Mouse (Mus musculus): ENCODE measurements around the gene Tbc1d4. TPM values are rescaled to one million over a fixed set of nuclear protein-coding genes. Genes with fewer than 3 reads are reported as not detected.

The Tbc1d4 gene
- polyA plus RNA-seq, 1 experiment from 2014 or later, result 18.5 TPM

DNA sequence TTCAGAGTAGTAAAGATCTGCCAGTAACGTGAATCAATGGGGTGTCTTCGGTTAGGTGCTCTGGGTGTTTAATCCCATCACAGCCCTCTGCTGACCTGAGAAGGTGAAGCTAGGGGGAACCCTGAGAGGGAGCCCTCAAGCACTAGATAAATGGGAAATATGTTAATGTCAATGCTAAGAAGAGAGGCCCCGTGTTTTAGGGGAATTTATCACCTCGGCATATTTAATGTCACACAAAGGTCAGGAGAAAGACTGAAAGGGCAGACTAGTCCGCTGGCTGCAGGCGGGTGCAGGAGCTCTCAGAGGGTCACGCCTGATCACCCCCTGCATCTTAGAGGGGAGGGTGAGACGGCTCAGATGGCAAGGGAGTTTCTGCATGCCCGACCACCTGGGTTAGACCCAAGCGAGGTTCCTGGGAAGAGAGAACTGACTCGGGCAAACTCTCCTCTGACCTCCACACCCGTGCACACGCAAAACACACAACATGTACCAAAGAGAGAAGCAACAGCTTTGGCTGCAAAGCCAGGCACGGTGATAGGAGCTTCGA is 120.7 kb downstream of the Tbc1d4 start:
- Histone ChIP-seq H3K27ac (replicated peaks) (no peak overlapping the region), H3K9ac (no peak overlapping the region), H3K4me3 (no peak overlapping the region), H3K4me1 (peaks cover 13% of the 10 kb centered on the region), H3K27me3 (replicated peaks) (no peaks in the 10 kb centered on the region), H3K36me3 (peaks cover 34% of the 10 kb centered on the region), H3K9me3 (no peaks in the 10 kb centered on the region), H3K4me2 (no peak overlapping the region)
- ATAC-seq (ENCODE audit: extremely low read depth, insufficient number of reproducible peaks, low FRiP score, low TSS enrichment), result no peak
- 56% methylated on average over 15 of the region's 15 CpGs for WGBS

DNA sequence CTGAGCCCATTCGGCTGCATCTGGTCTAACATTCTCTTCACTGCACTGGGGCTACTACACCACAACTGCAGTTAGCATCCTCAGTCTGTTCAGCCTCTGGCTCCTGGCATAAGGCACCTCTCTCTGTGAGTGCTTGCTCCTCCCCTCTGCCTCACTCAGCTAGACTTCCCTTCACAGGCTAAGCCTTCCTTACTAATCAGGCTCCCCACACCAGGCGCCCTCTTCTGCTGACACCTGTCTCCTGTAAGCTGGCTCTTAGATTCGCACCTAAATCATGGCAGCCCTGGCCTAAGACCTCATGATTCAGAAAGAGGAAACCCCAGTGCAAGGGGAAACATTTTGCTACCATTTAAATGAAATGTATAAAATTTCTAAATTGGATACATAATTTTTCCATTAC is 122.4 kb downstream of the Tbc1d4 start:
- no peak overlapping the region for H3K4me3 ChIP-seq
- peaks cover 21% of the 10 kb centered on the region for H3K4me1 ChIP-seq
- no peak overlapping the region for H3K27ac ChIP-seq (replicated peaks)
- H3K9ac ChIP-seq, result no peak overlapping the region
- H3K36me3 ChIP-seq, result peaks cover 28% of the 10 kb centered on the region
- WGBS, result 53% methylated on average over 3 of the region's 3 CpGs
- H3K9me3 ChIP-seq, result no peaks in the 10 kb centered on the region
- no peaks in the 10 kb centered on the region for H3K27me3 ChIP-seq (replicated peaks)
- no peak for ATAC-seq (ENCODE audit: extremely low read depth, insufficient number of reproducible peaks, low FRiP score, low TSS enrichment)
- H3K4me2 ChIP-seq, result no peak overlapping the region

DNA sequence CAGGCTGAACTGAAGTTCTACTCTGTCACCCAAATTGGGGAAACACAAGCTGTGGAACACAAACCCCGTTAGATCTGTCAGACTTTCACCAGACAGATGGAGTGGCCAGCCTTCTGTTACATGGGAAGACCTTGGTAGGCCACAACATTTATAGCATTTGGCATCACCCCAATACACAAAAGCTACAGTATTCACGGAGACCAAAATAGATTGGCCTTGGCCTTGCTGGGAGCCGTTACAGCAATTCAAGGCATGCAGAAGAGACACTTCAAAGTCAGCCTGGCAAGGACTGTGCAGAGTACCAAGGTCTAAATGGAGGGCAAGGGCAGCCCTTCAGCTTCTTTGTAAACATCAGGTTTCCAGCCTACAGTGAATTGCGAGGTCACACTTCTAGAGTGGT is 125.8 kb downstream of the Tbc1d4 start:
- no peak overlapping the region for H3K4me3 ChIP-seq
- peak; percentile 73; the same call in 1 of the 2 replicates for ATAC-seq (ENCODE audit: extremely low read depth, insufficient number of reproducible peaks, low FRiP score, low TSS enrichment)
- peak overlapping the region; percentile 94 for H3K27ac ChIP-seq (replicated peaks)
- H3K4me1 ChIP-seq, result peaks cover 33% of the 10 kb centered on the region
- 0 out of 2 replicates have a peak overlapping the region, but pooled peaks have one; percentile 9 for H3K4me2 ChIP-seq
- H3K36me3 ChIP-seq, result peaks cover 31% of the 10 kb centered on the region
- H3K27me3 ChIP-seq (replicated peaks), result no peaks in the 10 kb centered on the region
- H3K9me3 ChIP-seq, result no peaks in the 10 kb centered on the region
- WGBS, result 33% methylated on average over 4 of the region's 4 CpGs
- H3K9ac ChIP-seq, result peak overlapping the region; percentile 59; the same call in 1 of the 2 replicates

DNA sequence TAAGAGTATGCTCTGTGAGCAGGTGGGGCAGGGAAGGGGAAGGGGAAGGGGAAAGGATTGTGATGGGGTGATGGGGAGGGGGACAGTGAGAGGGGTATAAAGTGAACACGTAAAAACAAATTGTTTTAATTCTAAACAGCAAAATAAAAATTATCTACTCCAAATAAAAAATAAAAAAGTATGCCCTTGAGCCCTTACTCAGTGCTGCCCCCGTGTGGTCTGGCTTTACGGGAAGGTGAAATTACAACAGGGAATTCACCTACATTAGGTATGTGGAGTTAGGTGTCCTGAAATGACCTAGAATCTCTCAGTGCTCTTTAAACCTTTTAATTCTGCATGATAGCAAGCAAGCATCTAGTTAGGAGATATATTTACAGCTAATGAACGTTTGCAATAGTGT is 126.7 kb downstream of the Tbc1d4 start:
- Histone ChIP-seq H3K36me3 (peaks cover 37% of the 10 kb centered on the region), H3K27ac (replicated peaks) (peak overlapping the region; percentile 94), H3K27me3 (replicated peaks) (no peaks in the 10 kb centered on the region), H3K9me3 (no peaks in the 10 kb centered on the region), H3K9ac (no peak overlapping the region), H3K4me1 (peaks cover 39% of the 10 kb centered on the region), H3K4me2 (no peak overlapping the region), H3K4me3 (no peak overlapping the region)
- no peak for ATAC-seq (ENCODE audit: extremely low read depth, insufficient number of reproducible peaks, low FRiP score, low TSS enrichment)
- 29% methylated on average over 4 of the region's 4 CpGs for WGBS

DNA sequence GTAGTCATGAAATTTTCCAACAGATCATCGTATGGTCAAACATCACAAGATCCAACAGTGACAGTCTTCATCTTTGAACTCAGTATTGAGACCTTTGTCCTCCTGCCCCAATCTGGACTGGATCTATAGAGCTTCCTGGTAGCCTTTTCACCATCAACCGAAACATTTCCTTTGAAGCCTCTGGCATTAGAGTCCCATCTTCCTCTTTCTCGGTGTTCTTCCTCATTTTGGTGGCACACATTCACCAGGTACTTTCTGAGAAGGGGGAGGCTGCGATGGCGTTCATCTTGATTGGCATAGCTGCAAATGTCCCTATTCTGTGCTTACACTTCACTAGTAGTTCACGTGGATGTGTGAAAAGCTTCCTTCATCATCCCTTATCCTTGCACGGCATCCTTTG is 127.8 kb downstream of the Tbc1d4 start:
- Histone ChIP-seq H3K4me2 (no peak overlapping the region), H3K9me3 (no peaks in the 10 kb centered on the region), H3K27ac (replicated peaks) (no peak overlapping the region), H3K4me3 (no peak overlapping the region), H3K4me1 (peaks cover 39% of the 10 kb centered on the region), H3K9ac (no peak overlapping the region), H3K27me3 (replicated peaks) (no peaks in the 10 kb centered on the region), H3K36me3 (peaks cover 45% of the 10 kb centered on the region)
- 84% methylated on average over 7 of the region's 7 CpGs for WGBS
- ATAC-seq (ENCODE audit: extremely low read depth, insufficient number of reproducible peaks, low FRiP score, low TSS enrichment), result no peak

DNA sequence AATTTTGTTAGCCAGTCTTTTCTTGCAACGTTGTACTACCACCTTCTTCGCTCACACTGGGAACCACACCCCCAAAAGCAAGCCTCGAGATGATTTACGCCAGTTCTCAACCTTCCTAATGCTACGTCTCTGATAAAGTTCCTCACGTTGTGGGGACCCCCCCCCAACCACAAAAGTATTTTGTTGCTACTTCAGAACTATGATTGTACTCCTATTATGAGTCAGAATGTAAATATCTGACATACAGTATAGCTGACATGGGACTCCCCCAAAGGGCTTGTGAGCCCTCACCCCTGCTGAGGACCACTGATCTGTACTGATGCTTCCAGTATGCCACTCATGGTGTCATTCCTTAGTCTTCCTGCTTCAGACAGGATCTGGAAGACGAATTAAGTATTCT is 128.4 kb downstream of the Tbc1d4 start:
- no peaks in the 10 kb centered on the region for H3K27me3 ChIP-seq (replicated peaks)
- 79% methylated on average over 7 of the region's 7 CpGs for WGBS
- peaks cover 39% of the 10 kb centered on the region for H3K4me1 ChIP-seq
- H3K4me2 ChIP-seq, result no peak overlapping the region
- no peak for ATAC-seq (ENCODE audit: extremely low read depth, insufficient number of reproducible peaks, low FRiP score, low TSS enrichment)
- no peak overlapping the region for H3K9ac ChIP-seq
- no peak overlapping the region for H3K4me3 ChIP-seq
- H3K9me3 ChIP-seq, result no peaks in the 10 kb centered on the region
- H3K36me3 ChIP-seq, result peaks cover 51% of the 10 kb centered on the region
- no peak overlapping the region for H3K27ac ChIP-seq (replicated peaks)

DNA sequence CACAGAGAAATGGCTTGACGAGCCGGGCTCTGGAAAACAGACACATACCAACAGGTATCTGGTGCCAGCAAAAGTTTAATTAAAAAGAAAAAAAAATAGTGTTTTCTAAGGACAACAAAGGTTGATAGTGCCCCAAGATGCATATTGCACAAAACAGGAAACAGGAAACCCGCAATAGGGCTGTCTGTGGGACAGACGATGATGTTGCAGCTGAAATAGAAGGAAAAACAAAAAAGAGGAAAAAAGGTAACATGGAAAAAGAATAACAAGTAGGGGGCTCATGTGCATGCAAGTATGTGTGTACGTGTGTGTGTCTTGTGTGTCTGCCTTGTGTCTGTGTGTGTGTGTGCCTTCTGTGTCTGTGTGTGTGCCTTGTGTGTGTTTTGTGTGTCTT is 131.2 kb downstream of the Tbc1d4 start:
- no peak for ATAC-seq (ENCODE audit: extremely low read depth, insufficient number of reproducible peaks, low FRiP score, low TSS enrichment)
- H3K4me3 ChIP-seq, result no peak overlapping the region
- H3K9ac ChIP-seq, result no peak overlapping the region
- peaks cover 74% of the 10 kb centered on the region for H3K36me3 ChIP-seq
- WGBS, result 81% methylated on average over 5 of the region's 5 CpGs
- no peaks in the 10 kb centered on the region for H3K27me3 ChIP-seq (replicated peaks)
- no peak overlapping the region for H3K27ac ChIP-seq (replicated peaks)
- H3K4me1 ChIP-seq, result peaks cover 28% of the 10 kb centered on the region
- H3K4me2 ChIP-seq, result no peak overlapping the region
- H3K9me3 ChIP-seq, result peaks cover 8% of the 10 kb centered on the region; the same call in 1 of the 2 replicates

DNA sequence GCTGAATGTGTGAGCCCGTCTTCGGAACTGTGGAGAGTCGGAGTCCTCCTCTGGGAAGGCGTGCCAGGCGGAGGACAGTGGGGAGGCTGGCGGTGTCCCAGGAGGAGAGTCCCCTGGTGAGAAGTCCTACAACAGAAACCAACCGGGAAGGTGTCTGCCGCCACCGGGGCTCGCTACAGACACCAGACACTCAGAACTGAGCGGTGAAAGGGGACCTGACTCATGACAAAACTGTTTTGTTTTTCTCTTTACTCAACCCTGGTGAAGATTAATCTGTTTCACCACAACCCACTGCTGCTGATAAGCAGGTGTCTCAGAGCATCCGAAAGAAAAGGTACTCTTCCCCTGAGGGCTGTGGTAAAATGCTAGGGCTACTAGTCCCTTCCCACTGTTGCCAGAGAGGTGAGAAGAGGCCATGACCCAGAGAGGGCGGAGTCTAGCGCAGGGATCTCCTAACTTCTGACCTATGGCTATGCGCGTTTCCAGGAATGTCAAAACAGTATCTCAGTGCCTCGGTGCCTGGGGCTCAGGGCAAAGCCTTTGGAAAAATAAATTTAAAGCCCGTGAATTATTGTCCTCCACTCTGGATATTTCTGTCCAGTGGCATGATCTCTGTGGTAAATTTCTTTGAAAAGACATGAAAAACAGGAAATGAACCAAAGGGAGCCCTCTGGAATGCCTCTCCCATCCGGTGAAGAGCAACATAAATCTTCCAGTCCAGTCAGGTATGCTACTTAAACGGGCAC is 131.7 kb downstream of the Tbc1d4 start:
- Histone ChIP-seq H3K27me3 (replicated peaks) (no peaks in the 10 kb centered on the region), H3K4me2 (no peak overlapping the region), H3K9ac (no peak overlapping the region), H3K4me1 (peaks cover 23% of the 10 kb centered on the region), H3K36me3 (peaks cover 76% of the 10 kb centered on the region), H3K27ac (replicated peaks) (0 out of 2 replicates have a peak overlapping the region, but pooled peaks have one; percentile 8), H3K9me3 (peaks cover 8% of the 10 kb centered on the region; the same call in 1 of the 2 replicates), H3K4me3 (no peak overlapping the region)
- ATAC-seq (ENCODE audit: extremely low read depth, insufficient number of reproducible peaks, low FRiP score, low TSS enrichment), result no peak
- 65% methylated on average over 20 of the region's 20 CpGs for WGBS

DNA sequence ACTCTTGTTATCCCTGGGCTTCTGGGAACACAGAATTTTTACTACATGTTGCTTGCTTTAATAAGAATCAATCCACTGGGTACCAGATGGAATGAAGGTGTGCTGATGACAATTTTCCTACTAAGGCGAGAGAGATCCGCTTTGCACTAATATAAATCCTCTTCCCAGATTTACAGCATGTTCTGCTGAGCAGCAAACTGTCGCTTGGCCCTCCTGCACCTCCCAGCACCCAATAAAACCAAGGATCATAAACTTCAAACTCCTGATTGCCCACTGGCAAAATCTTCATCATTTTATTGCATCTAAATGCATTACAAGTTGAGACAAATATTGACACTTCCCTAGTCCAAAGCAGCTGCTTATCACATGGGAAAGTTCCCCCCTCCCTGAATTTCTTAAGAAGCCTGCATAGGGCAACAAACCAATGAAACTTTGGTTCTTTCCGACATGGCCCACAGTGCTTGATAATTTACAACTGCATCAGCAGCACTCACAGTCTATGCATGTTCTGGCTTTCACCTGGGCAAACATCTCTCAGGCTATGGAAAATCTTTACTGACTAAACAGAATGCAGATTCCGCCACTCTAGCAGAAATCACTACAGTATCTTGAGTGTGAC is 139.4 kb downstream of the Tbc1d4 start:
- H3K9me3 ChIP-seq, result peaks cover 8% of the 10 kb centered on the region; the same call in 1 of the 2 replicates
- no peaks in the 10 kb centered on the region for H3K4me1 ChIP-seq
- H3K4me3 ChIP-seq, result no peak overlapping the region
- 77% methylated on average over 5 of the region's 5 CpGs for WGBS
- no peak overlapping the region for H3K27ac ChIP-seq (replicated peaks)
- H3K27me3 ChIP-seq (replicated peaks), result no peaks in the 10 kb centered on the region
- peaks cover 42% of the 10 kb centered on the region for H3K36me3 ChIP-seq
- no peak overlapping the region for H3K4me2 ChIP-seq
- H3K9ac ChIP-seq, result no peak overlapping the region
- no peak for ATAC-seq (ENCODE audit: extremely low read depth, insufficient number of reproducible peaks, low FRiP score, low TSS enrichment)

DNA sequence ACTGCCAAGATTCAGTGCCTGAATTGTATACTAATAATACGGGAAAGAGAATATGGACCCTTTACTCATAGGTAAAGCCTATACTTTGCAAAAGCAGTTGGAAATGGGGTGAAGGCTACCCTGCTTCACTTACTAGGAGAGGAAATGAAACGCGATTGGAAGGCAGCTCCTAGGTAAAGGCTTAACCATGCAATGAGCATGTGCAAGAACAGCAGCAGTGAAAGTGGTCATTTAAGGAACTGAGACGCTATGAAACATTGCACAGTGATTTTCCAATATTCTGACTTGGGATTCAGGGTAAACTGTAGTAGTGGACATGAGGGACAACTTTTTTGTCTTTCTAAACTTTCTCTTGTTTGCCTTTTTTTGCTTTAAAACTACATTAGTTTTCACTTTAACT is 140.8 kb downstream of the Tbc1d4 start:
- Histone ChIP-seq H3K9me3 (no peaks in the 10 kb centered on the region), H3K4me3 (no peak overlapping the region), H3K27ac (replicated peaks) (no peak overlapping the region), H3K4me2 (no peak overlapping the region), H3K4me1 (no peaks in the 10 kb centered on the region), H3K9ac (no peak overlapping the region), H3K36me3 (peaks cover 36% of the 10 kb centered on the region), H3K27me3 (replicated peaks) (no peaks in the 10 kb centered on the region)
- 84% methylated on average over 4 of the region's 4 CpGs for WGBS
- no peak for ATAC-seq (ENCODE audit: extremely low read depth, insufficient number of reproducible peaks, low FRiP score, low TSS enrichment)

DNA sequence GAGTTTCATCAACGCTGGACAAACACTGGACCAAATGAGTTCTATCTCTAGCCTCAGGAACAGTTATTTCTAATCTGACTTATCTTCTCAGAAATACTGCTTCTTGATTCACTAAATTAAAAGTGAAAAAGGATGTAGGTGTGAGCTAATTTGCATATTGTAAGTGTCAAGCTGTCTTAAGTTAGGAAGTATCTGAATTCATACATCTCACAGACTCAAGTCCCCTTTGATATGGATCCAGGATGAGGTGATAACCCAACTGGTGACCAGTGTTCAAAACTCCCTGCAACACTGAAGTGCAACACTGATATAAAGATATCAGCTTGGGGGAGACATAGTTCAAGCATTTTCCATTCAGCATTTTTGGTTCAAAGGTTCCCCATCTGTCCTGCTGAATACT is 141.5 kb downstream of the Tbc1d4 start:
- Histone ChIP-seq H3K9ac (no peak overlapping the region), H3K4me1 (no peaks in the 10 kb centered on the region), H3K36me3 (peaks cover 36% of the 10 kb centered on the region), H3K4me3 (no peak overlapping the region), H3K27ac (replicated peaks) (no peak overlapping the region), H3K4me2 (no peak overlapping the region), H3K9me3 (no peaks in the 10 kb centered on the region), H3K27me3 (replicated peaks) (no peaks in the 10 kb centered on the region)
- ATAC-seq (ENCODE audit: extremely low read depth, insufficient number of reproducible peaks, low FRiP score, low TSS enrichment), result no peak
- WGBS, result 80% methylated on average over 1 of the region's 1 CpGs

All from heart, embryonic 13.5 days (tissue).